Comparison of ENCODE assay signal across 10 mouse cellular contexts in genomic region chr4:111583562-111584237, GRCm38 (mm10).
DNase-seq lines count a peak whose midpoint lies in the region; ATAC-seq and TF ChIP-seq lines count a peak whose summit lies in the region.
"Had no signal": no experiment of that assay in that cellular context is flagged by ENCODE, and none has a peak within 500 bp of the region (broad histone marks: within the 10 kb centered on the region; RNA-seq: fewer than 3 reads in every experiment).

No protein-coding gene starts in this region.

- peak; percentile 64 for DNase-seq in kidney, postnatal 0 days (ENCODE audit: low spot score)
- DNase-seq in kidney, adult 18-20 months = no peak
- DNase-seq in neural tube, embryonic 10.5 days (ENCODE audit: extremely low spot score, low spot score) = no peak
- no peak for DNase-seq in gastrocnemius, adult 8-10 months (ENCODE audit: low spot score in 2 of 2)
- DNase-seq: cerebellum, adult 2 months; heart, postnatal 4 days; spleen, adult 18-20 months had no signal

- H3K4me3 ChIP-seq in kidney, postnatal 0 days (replicated peaks; ENCODE audit: low read depth, low read length) = no peak overlapping the region
- H3K4me3 ChIP-seq in neural tube, embryonic 12.5 days = no peak overlapping the region
- H3K4me3 ChIP-seq in forebrain, embryonic 15.5 days = no peak overlapping the region
- no peak overlapping the region for H3K4me3 ChIP-seq in stomach, embryonic 16.5 days (replicated peaks; ENCODE audit: low read length)

- H3K4me2 ChIP-seq in kidney, postnatal 0 days (ENCODE audit: low read length) = no peak overlapping the region
- H3K4me2 ChIP-seq in neural tube, embryonic 12.5 days (replicated peaks) = no peak overlapping the region
- no peak overlapping the region for H3K4me2 ChIP-seq in forebrain, embryonic 15.5 days (replicated peaks)
- no peak overlapping the region for H3K4me2 ChIP-seq in stomach, embryonic 16.5 days (ENCODE audit: low read depth, low read length)

- H3K36me3 ChIP-seq in kidney, postnatal 0 days (ENCODE audit: insufficient read depth, low read length) = no peaks in the 10 kb centered on the region
- no peaks in the 10 kb centered on the region for H3K36me3 ChIP-seq in neural tube, embryonic 12.5 days
- no peaks in the 10 kb centered on the region for H3K36me3 ChIP-seq in forebrain, embryonic 15.5 days
- H3K36me3 ChIP-seq in stomach, embryonic 16.5 days (ENCODE audit: control insufficient read depth, insufficient read depth, low read length) = no peaks in the 10 kb centered on the region

- no peaks in the 10 kb centered on the region for H3K4me1 ChIP-seq in kidney, postnatal 0 days (replicated peaks; ENCODE audit: insufficient read depth, low read length)
- H3K4me1 ChIP-seq in neural tube, embryonic 12.5 days = no peaks in the 10 kb centered on the region
- H3K4me1 ChIP-seq in forebrain, embryonic 15.5 days = peaks cover 22% of the 10 kb centered on the region
- H3K4me1 ChIP-seq in stomach, embryonic 16.5 days (ENCODE audit: control insufficient read depth, insufficient read depth, low read length) = 0 out of 2 replicates have a peak, but pooled peaks cover 6% of the 10 kb centered on the region

- WGBS in kidney, postnatal 0 days = 30% methylated on average over 10 of the region's 10 CpGs
- WGBS in neural tube, embryonic 12.5 days = 78% methylated on average over 10 of the region's 10 CpGs
- 41% methylated on average over 10 of the region's 10 CpGs for WGBS in forebrain, embryonic 15.5 days
- 55% methylated on average over 10 of the region's 10 CpGs for WGBS in stomach, embryonic 16.5 days

- peak; percentile 85 for ATAC-seq in kidney, postnatal 0 days (replicated peaks; ENCODE audit: low FRiP score, low read depth)
- ATAC-seq in neural tube, embryonic 12.5 days (ENCODE audit: low FRiP score, low read depth) = peak; percentile 63
- ATAC-seq in forebrain, embryonic 15.5 days (replicated peaks) = peak; percentile 73; the same call in 1 of the 2 replicates
- peak; percentile 78 for ATAC-seq in stomach, embryonic 16.5 days (ENCODE audit: insufficient read depth, low FRiP score)

- TF ChIP-seq CTCF in kidney, postnatal 0 days (IDR thresholded peaks at IDR 0.05; ENCODE audit: low read depth) = no peak

- H3K27me3 ChIP-seq in kidney, postnatal 0 days (ENCODE audit: insufficient read depth, low read length) = no peaks in the 10 kb centered on the region
- no peaks in the 10 kb centered on the region for H3K27me3 ChIP-seq in neural tube, embryonic 12.5 days (replicated peaks)
- no peaks in the 10 kb centered on the region for H3K27me3 ChIP-seq in forebrain, embryonic 15.5 days
- no peaks in the 10 kb centered on the region for H3K27me3 ChIP-seq in stomach, embryonic 16.5 days (ENCODE audit: control insufficient read depth, insufficient read depth, low read length)

- no peak overlapping the region for H3K27ac ChIP-seq in kidney, postnatal 0 days
- no peak overlapping the region for H3K27ac ChIP-seq in neural tube, embryonic 12.5 days
- no peak overlapping the region for H3K27ac ChIP-seq in forebrain, embryonic 15.5 days (replicated peaks)
- no peak overlapping the region for H3K27ac ChIP-seq in stomach, embryonic 16.5 days (ENCODE audit: low read length)

- no peak overlapping the region for H3K9ac ChIP-seq in kidney, postnatal 0 days (ENCODE audit: low read depth, low read length)
- H3K9ac ChIP-seq in neural tube, embryonic 12.5 days = no peak overlapping the region
- no peak overlapping the region for H3K9ac ChIP-seq in forebrain, embryonic 15.5 days (replicated peaks)
- no peak overlapping the region for H3K9ac ChIP-seq in stomach, embryonic 16.5 days (ENCODE audit: low read length)

- H3K9me3 ChIP-seq in kidney, postnatal 0 days (replicated peaks; ENCODE audit: low read length) = no peaks in the 10 kb centered on the region
- H3K9me3 ChIP-seq in neural tube, embryonic 12.5 days = no peaks in the 10 kb centered on the region
- H3K9me3 ChIP-seq in forebrain, embryonic 15.5 days = no peaks in the 10 kb centered on the region
- H3K9me3 ChIP-seq in stomach, embryonic 16.5 days (replicated peaks; ENCODE audit: control insufficient read depth, low read length) = no peaks in the 10 kb centered on the region
